Comparison of ENCODE assay signal across 11 mouse cellular contexts in genomic region chr11:57833296-57833977, GRCm38 (mm10). TPM values are rescaled to one million over a fixed set of nuclear protein-coding genes. Genes with fewer than 3 reads are reported as not detected.
A peak's percentile ranks its signal among the peaks of the same experiment; 100 is the strongest.
DNase-seq lines count a peak whose midpoint lies in the region; ATAC-seq lines count a peak whose summit lies in the region.
"Had no signal": no experiment of that assay in that cellular context is flagged by ENCODE, and none has a peak within 500 bp of the region (broad histone marks: within the 10 kb centered on the region; RNA-seq: fewer than 3 reads in every experiment).

No protein-coding gene starts in this region.

- peaks cover 41% of the 10 kb centered on the region for H3K4me1 ChIP-seq in heart, embryonic 12.5 days (replicated peaks)
- H3K4me1 ChIP-seq in midbrain, embryonic 11.5 days (ENCODE audit: control insufficient read depth, insufficient read depth, low read length), result peaks cover 6% of the 10 kb centered on the region
- H3K4me1 ChIP-seq in midbrain, embryonic 16.5 days (ENCODE audit: control insufficient read depth, insufficient read depth, low read length), result peaks cover 5% of the 10 kb centered on the region
- H3K4me1 ChIP-seq in neural tube, embryonic 11.5 days (ENCODE audit: control insufficient read depth, insufficient read depth, low read length), result peaks cover 2% of the 10 kb centered on the region; the same call in 1 of the 2 replicates
- H3K4me1 ChIP-seq in kidney, embryonic 16.5 days (ENCODE audit: insufficient read depth, low read length), result peaks cover 19% of the 10 kb centered on the region; the same call in 1 of the 2 replicates

- H3K4me2 ChIP-seq in heart, embryonic 12.5 days, result peak overlapping the region; percentile 61
- H3K4me2 ChIP-seq in midbrain, embryonic 11.5 days, result no peak overlapping the region
- H3K4me2 ChIP-seq in midbrain, embryonic 16.5 days (ENCODE audit: low read length), result no peak overlapping the region
- no peak overlapping the region for H3K4me2 ChIP-seq in neural tube, embryonic 11.5 days (ENCODE audit: low read depth)
- H3K4me2 ChIP-seq in kidney, embryonic 16.5 days (replicated peaks; ENCODE audit: low read depth, low read length), result no peak overlapping the region
- H3K4me2 ChIP-seq: lung, embryonic 15.5 days had no signal

- peak overlapping the region; percentile 80 for H3K9ac ChIP-seq in heart, embryonic 12.5 days
- H3K9ac ChIP-seq in midbrain, embryonic 11.5 days (ENCODE audit: low read length), result no peak overlapping the region
- no peak overlapping the region for H3K9ac ChIP-seq in midbrain, embryonic 16.5 days (ENCODE audit: low read depth, low read length)
- no peak overlapping the region for H3K9ac ChIP-seq in neural tube, embryonic 11.5 days (ENCODE audit: low read length)
- H3K9ac ChIP-seq in kidney, embryonic 16.5 days (replicated peaks; ENCODE audit: low read length), result no peak overlapping the region
- H3K9ac ChIP-seq: lung, embryonic 15.5 days had no signal

- no peak for DNase-seq in heart, postnatal 10 days
- DNase-seq in midbrain, embryonic 11.5 days (ENCODE audit: low spot score, missing footprints), result peak; percentile 96
- peak; percentile 43 for DNase-seq in neural tube, embryonic 11.5 days (ENCODE audit: low spot score)
- DNase-seq: cerebellum, adult 18-20 months had no signal

- 5% methylated on average over 30 of the region's 30 CpGs for WGBS in heart, embryonic 12.5 days
- under 1% methylated on average over 30 of the region's 30 CpGs for WGBS in midbrain, embryonic 11.5 days
- 2% methylated on average over 30 of the region's 30 CpGs for WGBS in midbrain, embryonic 16.5 days
- WGBS in neural tube, embryonic 11.5 days, result under 1% methylated on average over 30 of the region's 30 CpGs
- WGBS in kidney, embryonic 16.5 days, result 3% methylated on average over 30 of the region's 30 CpGs

- intact Hi-C loops in heart, postnatal 10 days (cut with DNase I), result no loop called here

- no peaks in the 10 kb centered on the region for H3K9me3 ChIP-seq in heart, embryonic 12.5 days (replicated peaks)
- H3K9me3 ChIP-seq in midbrain, embryonic 11.5 days (ENCODE audit: control insufficient read depth, low read length), result no peaks in the 10 kb centered on the region
- H3K9me3 ChIP-seq in midbrain, embryonic 16.5 days (replicated peaks; ENCODE audit: control insufficient read depth, low read length, poor library complexity, severe bottlenecking), result no peaks in the 10 kb centered on the region
- no peaks in the 10 kb centered on the region for H3K9me3 ChIP-seq in neural tube, embryonic 11.5 days (ENCODE audit: control insufficient read depth, low read length)
- no peaks in the 10 kb centered on the region for H3K9me3 ChIP-seq in kidney, embryonic 16.5 days (ENCODE audit: low read length)
- H3K9me3 ChIP-seq: lung, embryonic 15.5 days had no signal

- peaks cover 84% of the 10 kb centered on the region for H3K27me3 ChIP-seq in heart, embryonic 12.5 days (replicated peaks)
- peaks cover 98% of the 10 kb centered on the region for H3K27me3 ChIP-seq in midbrain, embryonic 11.5 days (ENCODE audit: control insufficient read depth, insufficient read depth, low read length)
- peaks cover 76% of the 10 kb centered on the region for H3K27me3 ChIP-seq in midbrain, embryonic 16.5 days (ENCODE audit: control insufficient read depth, insufficient read depth, low read depth, low read length)
- peaks cover 100% of the 10 kb centered on the region for H3K27me3 ChIP-seq in neural tube, embryonic 11.5 days (ENCODE audit: control insufficient read depth, insufficient read depth, low read length)
- H3K27me3 ChIP-seq in kidney, embryonic 16.5 days (ENCODE audit: insufficient read depth, low read length), result peaks cover 95% of the 10 kb centered on the region

- H3K27ac ChIP-seq in heart, embryonic 12.5 days (ENCODE audit: poor library complexity, severe bottlenecking), result peak overlapping the region; percentile 80
- no peak overlapping the region for H3K27ac ChIP-seq in midbrain, embryonic 11.5 days (ENCODE audit: low read depth, low read length)
- no peak overlapping the region for H3K27ac ChIP-seq in midbrain, embryonic 16.5 days (ENCODE audit: low read length)
- no peak overlapping the region for H3K27ac ChIP-seq in neural tube, embryonic 11.5 days (ENCODE audit: low read depth, low read length)
- H3K27ac ChIP-seq in kidney, embryonic 16.5 days (ENCODE audit: low read length), result no peak overlapping the region
- H3K27ac ChIP-seq: lung, embryonic 15.5 days had no signal

- H3K4me3 ChIP-seq in heart, embryonic 12.5 days, result peak overlapping the region; percentile 60
- no peak overlapping the region for H3K4me3 ChIP-seq in midbrain, embryonic 11.5 days (ENCODE audit: low read depth, low read length)
- no peak overlapping the region for H3K4me3 ChIP-seq in midbrain, embryonic 16.5 days (ENCODE audit: low read depth, low read length)
- no peak overlapping the region for H3K4me3 ChIP-seq in neural tube, embryonic 11.5 days (ENCODE audit: low read depth, low read length)
- H3K4me3 ChIP-seq in kidney, embryonic 16.5 days (ENCODE audit: low read length), result no peak overlapping the region
- H3K4me3 ChIP-seq: lung, embryonic 15.5 days had no signal

- peak; percentile 33; the same call in 1 of the 2 replicates for ATAC-seq in heart, embryonic 12.5 days (ENCODE audit: insufficient number of reproducible peaks, low FRiP score)
- no peak for ATAC-seq in midbrain, embryonic 11.5 days (ENCODE audit: low FRiP score)
- no peak for ATAC-seq in midbrain, embryonic 16.5 days
- peak; percentile 15; the same call in 1 of the 2 replicates for ATAC-seq in granulocyte monocyte progenitor cell, adult 5-6 weeks (replicated peaks; ENCODE audit: poor library complexity, severe bottlenecking)
- ATAC-seq in neural tube, embryonic 11.5 days (ENCODE audit: insufficient read depth, low FRiP score, low TSS enrichment), result no peak
- ATAC-seq in kidney, embryonic 16.5 days (ENCODE audit: low FRiP score, low TSS enrichment), result no peak
- ATAC-seq: hindbrain, embryonic 16.5 days had no signal

- no peaks in the 10 kb centered on the region for H3K36me3 ChIP-seq in heart, embryonic 12.5 days
- H3K36me3 ChIP-seq in midbrain, embryonic 11.5 days (ENCODE audit: control insufficient read depth, insufficient read depth, low read length), result no peaks in the 10 kb centered on the region
- no peaks in the 10 kb centered on the region for H3K36me3 ChIP-seq in midbrain, embryonic 16.5 days (ENCODE audit: control insufficient read depth, insufficient read depth, low read length)
- H3K36me3 ChIP-seq in neural tube, embryonic 11.5 days (ENCODE audit: control insufficient read depth, insufficient read depth, low read length), result no peaks in the 10 kb centered on the region
- H3K36me3 ChIP-seq in kidney, embryonic 16.5 days (ENCODE audit: insufficient read depth, low read length), result no peaks in the 10 kb centered on the region
- H3K36me3 ChIP-seq: lung, embryonic 15.5 days had no signal

RNA-seq across cellular contexts. Expression of gene Hand1, which starts 0.8 kb away (rescaled TPM):
- 62.0 and 66.2 TPM in 2 replicates for polyA plus RNA-seq in heart, embryonic 12.5 days (2016; fragmentation: Nextera tagmentation; extraction: Ambion mirVana)
- under 1 TPM in 1 of 2 experiments, not detected in 1; 0.15 TPM for total RNA-seq in heart, postnatal 10 days (2021)
- polyA plus RNA-seq in midbrain, embryonic 11.5 days (2014; fragmentation: Nextera tagmentation; extraction: Ambion mirVana), result not detected in 2 replicates
- not detected in 2 replicates for polyA plus RNA-seq in midbrain, embryonic 16.5 days (2015; fragmentation: Nextera tagmentation; extraction: Ambion mirVana)
- total RNA-seq in granulocyte monocyte progenitor cell, adult 5-6 weeks (2014; fragmentation: Nextera tagmentation), result not detected in 2 replicates
- total RNA-seq in granulocyte monocyte progenitor cell, adult 5-6 weeks (2017), result not detected in 2 replicates
- polyA plus RNA-seq in neural tube, embryonic 11.5 days (2014; fragmentation: Nextera tagmentation; extraction: Ambion mirVana), result 0.26 and 0.54 TPM in 2 replicates
- 0.97 and 1.8 TPM in 2 replicates for polyA plus RNA-seq in kidney, embryonic 16.5 days (2015; fragmentation: Nextera tagmentation; extraction: Ambion mirVana)
- total RNA-seq: left cerebral cortex, adult 8-10 months had no signal
- polyA plus RNA-seq: hindbrain, embryonic 16.5 days had no signal

RNA-seq across cellular contexts. Expression of gene Sap30l, which starts 32.0 kb away (rescaled TPM):
- polyA plus RNA-seq in heart, embryonic 12.5 days (2016; fragmentation: Nextera tagmentation; extraction: Ambion mirVana), result 15.0 and 17.3 TPM in 2 replicates
- total RNA-seq in heart, postnatal 10 days (2021), result 10 to 100 TPM; 36.1 to 38.8 TPM
- 14.5 and 14.7 TPM in 2 replicates for polyA plus RNA-seq in midbrain, embryonic 11.5 days (2014; fragmentation: Nextera tagmentation; extraction: Ambion mirVana)
- 5.6 and 5.9 TPM in 2 replicates for polyA plus RNA-seq in midbrain, embryonic 16.5 days (2015; fragmentation: Nextera tagmentation; extraction: Ambion mirVana)
- 9.7 and 14.0 TPM in 2 replicates for total RNA-seq in granulocyte monocyte progenitor cell, adult 5-6 weeks (2014; fragmentation: Nextera tagmentation)
- 13.3 and 21.9 TPM in 2 replicates for total RNA-seq in granulocyte monocyte progenitor cell, adult 5-6 weeks (2017)
- polyA plus RNA-seq in neural tube, embryonic 11.5 days (2014; fragmentation: Nextera tagmentation; extraction: Ambion mirVana), result 14.2 and 15.0 TPM in 2 replicates
- polyA plus RNA-seq in kidney, embryonic 16.5 days (2015; fragmentation: Nextera tagmentation; extraction: Ambion mirVana), result 6.1 and 7.1 TPM in 2 replicates

Comparison
In these comparisons a context has a peak if more than half of its experiments do, and no peak if none do; other contexts are left out.
1. ATAC-seq: peak in heart, embryonic 12.5 days (single experiment) and granulocyte monocyte progenitor cell, adult 5-6 weeks (single experiment); none in midbrain, embryonic 11.5 days (single experiment), midbrain, embryonic 16.5 days (single experiment), neural tube, embryonic 11.5 days (single experiment) and kidney, embryonic 16.5 days (single experiment).
2. DNase-seq: peak in midbrain, embryonic 11.5 days (single experiment) and neural tube, embryonic 11.5 days (single experiment); none in heart, postnatal 10 days (0 of 2).
3. RNA of gene Hand1, which starts 0.8 kb away (polyA plus RNA-seq): 62.0 to 66.2 TPM in heart, embryonic 12.5 days; 0.97 to 1.8 TPM in kidney, embryonic 16.5 days, 0.26 to 0.54 TPM in neural tube, embryonic 11.5 days, not detected in midbrain, embryonic 11.5 days and not detected in midbrain, embryonic 16.5 days; every median in the first group is over 10 times any median in the second.